8 mouse cellular contexts compared by ENCODE assay signal in the genomic region with DNA sequence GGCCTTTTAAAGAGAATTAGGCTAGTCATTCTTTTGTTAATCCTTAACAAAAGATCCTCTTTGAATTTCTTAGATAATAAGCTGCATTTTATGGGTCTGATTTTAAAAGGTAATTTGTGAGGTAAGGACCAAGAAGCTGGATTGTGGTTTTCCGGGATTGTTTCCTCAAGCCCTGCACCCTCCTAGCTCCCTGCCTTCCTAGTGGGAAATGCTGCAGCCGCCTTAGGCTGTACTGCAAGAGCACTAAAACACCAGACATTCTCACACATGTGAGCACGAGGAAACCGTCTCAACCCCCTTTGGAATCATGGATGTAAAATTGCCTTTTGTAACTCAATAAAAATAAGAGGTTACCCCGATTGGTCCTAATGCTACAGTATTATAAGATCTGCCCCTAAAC. TPM values are rescaled to one million over a fixed set of nuclear protein-coding genes. Genes with fewer than 3 reads are reported as not detected.
DNase-seq lines count a peak whose midpoint lies in the region; ATAC-seq and TF ChIP-seq lines count a peak whose summit lies in the region.

No protein-coding gene starts in this region.

- H3K27ac ChIP-seq in CH12.LX (ENCODE audit: insufficient read depth, low read depth): no peak overlapping the region
- H3K27ac ChIP-seq in heart, embryonic 14.5 days (replicated peaks in 1 of 2; ENCODE audit: control insufficient read depth in 1 of 2, insufficient read depth in 1 of 2, low read depth in 2 of 2, low read length in 2 of 2): no peak overlapping the region
- H3K27ac ChIP-seq in neural tube, embryonic 11.5 days (ENCODE audit: low read depth, low read length): no peak overlapping the region

- peak overlapping the region; percentile 84; the same call in 1 of the 2 replicates for H3K9ac ChIP-seq in CH12.LX (ENCODE audit: insufficient read depth, low read depth)
- H3K9ac ChIP-seq in heart, embryonic 14.5 days (ENCODE audit: low read length): peak overlapping the region; percentile 99
- 0 out of 2 replicates have a peak overlapping the region, but pooled peaks have one; percentile 22 for H3K9ac ChIP-seq in neural tube, embryonic 11.5 days (ENCODE audit: low read length)

- no peak for TF ChIP-seq RAD21 in CH12.LX (IDR thresholded peaks at IDR 0.05; ENCODE audit: low read depth, low read length)

- ATAC-seq in heart, embryonic 14.5 days (ENCODE audit: insufficient number of reproducible peaks, insufficient read depth, low FRiP score, low read depth): no peak
- no peak for ATAC-seq in neural tube, embryonic 11.5 days (ENCODE audit: insufficient read depth, low FRiP score, low TSS enrichment)

- TF ChIP-seq CTCF in CH12.LX (conservative IDR thresholded peaks at IDR 0.05 in 1 of 2, IDR thresholded peaks at IDR 0.05 in 1 of 2; ENCODE audit: low read depth in 2 of 2, low read length in 2 of 2): no peak

- no peaks in the 10 kb centered on the region for H3K36me3 ChIP-seq in CH12.LX (replicated peaks in 1 of 2; ENCODE audit: control insufficient read depth in 1 of 2, insufficient read depth in 1 of 2, low read length in 1 of 2)
- no peaks in the 10 kb centered on the region for H3K36me3 ChIP-seq in heart, embryonic 14.5 days (ENCODE audit: control insufficient read depth, insufficient read depth, low read length)
- H3K36me3 ChIP-seq in neural tube, embryonic 11.5 days (ENCODE audit: control insufficient read depth, insufficient read depth, low read length): no peaks in the 10 kb centered on the region

- peak overlapping the region; percentile 59 for H3K4me2 ChIP-seq in CH12.LX (ENCODE audit: insufficient read depth, low read depth, poor library complexity, severe bottlenecking)
- peak overlapping the region; percentile 72 for H3K4me2 ChIP-seq in heart, embryonic 14.5 days (ENCODE audit: low read length)
- H3K4me2 ChIP-seq in neural tube, embryonic 11.5 days (ENCODE audit: low read depth): peak overlapping the region; percentile 64

- no peaks in the 10 kb centered on the region for H3K9me3 ChIP-seq in CH12.LX (replicated peaks; ENCODE audit: low read length)
- no peaks in the 10 kb centered on the region for H3K9me3 ChIP-seq in heart, embryonic 14.5 days (ENCODE audit: control insufficient read depth, low read length)
- no peaks in the 10 kb centered on the region for H3K9me3 ChIP-seq in neural tube, embryonic 11.5 days (ENCODE audit: control insufficient read depth, low read length)

- in situ Hi-C loops in CH12.LX (cut with MboI; ENCODE audit: low pct_ligation_motif_present, low pct_unique_long_range_greater_than_20kb, low sequenced_read_pairs): loop anchor here (10.0 kb wide), 1 partner anchor 138 kb away; no protein-coding TSS in a partner anchor

- dilution Hi-C loops in CH12.LX (cut with MboI; ENCODE audit: extremely low pct_ligation_motif_present, extremely low pct_unique_long_range_greater_than_20kb, low sequenced_read_pairs): no loop called here

- no peak for TF ChIP-seq POLR2A in CH12.LX (IDR thresholded peaks at IDR 0.05; ENCODE audit: low read depth, low read length)

- peak; percentile 24 to 29 for DNase-seq in adrenal gland, adult 18-20 months (ENCODE audit: low spot score in 2 of 2)
- DNase-seq in adrenal gland, postnatal 4 days (ENCODE audit: low spot score in 2 of 2): no peak
- no peak for DNase-seq in CH12.LX (ENCODE audit: extremely low read depth)
- DNase-seq in cerebellum, postnatal 36 days: peak; percentile 39 to 52
- peak; percentile 21 for DNase-seq in kidney, postnatal 14 days
- DNase-seq in neural tube, embryonic 11.5 days (ENCODE audit: low spot score): peak; percentile 43
- DNase-seq in gastrocnemius, adult 8-10 months (ENCODE audit: low spot score in 2 of 2): no peak

- WGBS in heart, embryonic 14.5 days: 18% methylated on average over 5 of the region's 5 CpGs
- WGBS in neural tube, embryonic 11.5 days: 7% methylated on average over 5 of the region's 5 CpGs

- no peak for TF ChIP-seq EP300 in CH12.LX (IDR thresholded peaks at IDR 0.05; ENCODE audit: low read length)

- peaks cover 22% of the 10 kb centered on the region for H3K79me2 ChIP-seq in CH12.LX (replicated peaks; ENCODE audit: control insufficient read depth, extremely low read depth, insufficient read depth, poor library complexity, severe bottlenecking)

- no peak overlapping the region for H3K4me3 ChIP-seq in CH12.LX (replicated peaks in 1 of 3; ENCODE audit: low read depth in 2 of 3, low read length in 2 of 3, poor library complexity in 1 of 3)
- peak overlapping the region in 1 of 2 experiments; percentile 97; a peak in 2 of 4 replicates for H3K4me3 ChIP-seq in heart, embryonic 14.5 days (ENCODE audit: control insufficient read depth in 1 of 2, insufficient read depth in 1 of 2, low read depth in 1 of 2, low read length in 2 of 2)
- no peak overlapping the region for H3K4me3 ChIP-seq in neural tube, embryonic 11.5 days (ENCODE audit: low read depth, low read length)

- no peaks in the 10 kb centered on the region for H3K27me3 ChIP-seq in CH12.LX (replicated peaks)
- H3K27me3 ChIP-seq in heart, embryonic 14.5 days (ENCODE audit: control insufficient read depth, insufficient read depth, low read length): no peaks in the 10 kb centered on the region
- no peaks in the 10 kb centered on the region for H3K27me3 ChIP-seq in neural tube, embryonic 11.5 days (ENCODE audit: control insufficient read depth, insufficient read depth, low read length)

- H3K4me1 ChIP-seq in CH12.LX (ENCODE audit: control insufficient read depth in 1 of 2, insufficient read depth in 2 of 2): peaks cover 0 to 7% of the 10 kb centered on the region in 2 experiments; a peak in 1 of 4 replicates
- peaks cover 0 to 13% of the 10 kb centered on the region in 2 experiments; a peak in 2 of 4 replicates for H3K4me1 ChIP-seq in heart, embryonic 14.5 days (ENCODE audit: control insufficient read depth in 2 of 2, insufficient read depth in 2 of 2, low read length in 2 of 2)
- 0 out of 2 replicates have a peak, but pooled peaks cover 3% of the 10 kb centered on the region for H3K4me1 ChIP-seq in neural tube, embryonic 11.5 days (ENCODE audit: control insufficient read depth, insufficient read depth, low read length)

TF ChIP-seq in CH12.LX, 34 proteins besides CTCF, POLR2A, EP300 and RAD21:
- TF ChIP-seq HCFC1 (IDR thresholded peaks at IDR 0.05; ENCODE audit: low read depth, low read length) (no peak), USF2 (conservative IDR thresholded peaks at IDR 0.05; ENCODE audit: low read depth, low read length) (no peak), SIN3A (IDR thresholded peaks at IDR 0.05; ENCODE audit: low read length) (no peak), GABPA (IDR thresholded peaks at IDR 0.05; ENCODE audit: insufficient replicate concordance, low read depth, low read length) (no peak), KAT2A (IDR thresholded peaks at IDR 0.05; ENCODE audit: insufficient replicate concordance, low read length) (no peak), BHLHE40 (IDR thresholded peaks at IDR 0.05; ENCODE audit: low read depth, low read length) (no peak), ETS1 (conservative IDR thresholded peaks at IDR 0.05; ENCODE audit: low read depth, low read length) (no peak), MEF2A (IDR thresholded peaks at IDR 0.05; ENCODE audit: borderline replicate concordance, low read depth, low read length) (no peak), ELF1 (IDR thresholded peaks at IDR 0.05; ENCODE audit: low read depth, low read length) (no peak), USF1 (IDR thresholded peaks at IDR 0.05; ENCODE audit: low read depth, low read length) (no peak), CHD2 (IDR thresholded peaks at IDR 0.05; ENCODE audit: low read length) (no peak), ZMIZ1 (IDR thresholded peaks at IDR 0.05; ENCODE audit: low read depth, low read length) (no peak), TBP (conservative IDR thresholded peaks at IDR 0.05; ENCODE audit: low read depth, low read length) (no peak), CHD1 (IDR thresholded peaks at IDR 0.05; ENCODE audit: low read depth, low read length) (no peak), JUND (conservative IDR thresholded peaks at IDR 0.05; ENCODE audit: low read depth, low read length) (no peak), MAFK (IDR thresholded peaks at IDR 0.05; ENCODE audit: insufficient replicate concordance, low read length) (no peak), ZNF384 (IDR thresholded peaks at IDR 0.05; ENCODE audit: low read depth, low read length) (no peak), MYC (IDR thresholded peaks at IDR 0.05; ENCODE audit: low read depth, low read length) (no peak)

RNA-seq across cellular contexts. Expression of gene Phip, which starts 1.6 kb away (rescaled TPM):
- 10 to 100 TPM; 60.1 to 79.6 TPM for total RNA-seq in adrenal gland, adult 18-20 months (2021)
- total RNA-seq in adrenal gland, postnatal 4 days (2021): 10 to 100 TPM; 89.2 to 96.2 TPM
- total RNA-seq in CH12.LX (2012; rRNA removed) (28.8 and 32.7 TPM in 2 replicates), CH12.LX (2014; rRNA removed) (29.8 and 36.9 TPM in 2 replicates)
- polyA plus RNA-seq in CH12.LX (2012; ENCODE audit: insufficient read length, low read depth): 24.1 and 24.3 TPM in 2 replicates
- polyA plus RNA-seq in heart, embryonic 14.5 days (2014; fragmentation: Nextera tagmentation; extraction: Ambion mirVana): 51.7 and 52.4 TPM in 2 replicates
- polyA plus RNA-seq in neural tube, embryonic 11.5 days (2014; fragmentation: Nextera tagmentation; extraction: Ambion mirVana): 124 TPM in 2 replicates
- total RNA-seq in gastrocnemius, adult 8-10 months (2022): 10 to 100 TPM; 21.4 to 30.8 (median 24.2) TPM

Comparison
In these comparisons a context has a peak if more than half of its experiments do, and no peak if none do; other contexts are left out.
1. DNase-seq: peak in adrenal gland, adult 18-20 months (2 of 2), cerebellum, postnatal 36 days (2 of 2), kidney, postnatal 14 days (single experiment) and neural tube, embryonic 11.5 days (single experiment); none in adrenal gland, postnatal 4 days (0 of 2), CH12.LX (single experiment) and gastrocnemius, adult 8-10 months (0 of 2).
2. H3K9ac ChIP-seq: peak in every context shown above with its lines; median percentile 99 in heart, embryonic 14.5 days; 84 in CH12.LX; 22 in neural tube, embryonic 11.5 days.
3. Peak in every context shown above with its lines, with median percentiles within 50 percentile points of each other: H3K4me2 ChIP-seq.